Mouse (Mus musculus): ENCODE measurements around the gene Chrd.

Gene Chrd

GRCm38 (mm10) chr16:20732925-20733730 lies at the start of gene Chrd:
Gene Chrd (plus strand): TSS chr16:20733127.
- peak; percentile 64 for DNase-seq (ENCODE audit: low spot score)

DNA sequence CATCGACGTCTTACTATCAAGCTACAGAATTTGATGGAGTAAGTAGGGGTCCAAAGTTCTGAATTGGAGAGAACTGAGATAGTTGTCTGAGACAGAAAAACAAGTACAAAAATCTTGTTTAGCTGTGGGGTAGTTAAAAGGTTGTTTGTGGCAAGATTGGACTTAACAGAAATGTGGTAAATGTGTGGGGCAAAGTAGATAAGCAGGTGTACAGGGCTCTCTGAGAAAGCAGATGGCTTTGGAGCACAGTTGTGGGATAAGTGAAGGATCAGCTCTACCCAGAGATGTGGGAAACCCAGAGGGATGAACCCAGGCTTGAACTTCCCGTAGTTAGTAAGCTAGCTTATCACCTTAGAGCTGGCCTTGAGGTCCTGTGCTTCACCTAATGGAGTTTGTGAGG lies 42.2 kb upstream of the Chrd start:
- no peak for DNase-seq (ENCODE audit: low spot score)

DNA sequence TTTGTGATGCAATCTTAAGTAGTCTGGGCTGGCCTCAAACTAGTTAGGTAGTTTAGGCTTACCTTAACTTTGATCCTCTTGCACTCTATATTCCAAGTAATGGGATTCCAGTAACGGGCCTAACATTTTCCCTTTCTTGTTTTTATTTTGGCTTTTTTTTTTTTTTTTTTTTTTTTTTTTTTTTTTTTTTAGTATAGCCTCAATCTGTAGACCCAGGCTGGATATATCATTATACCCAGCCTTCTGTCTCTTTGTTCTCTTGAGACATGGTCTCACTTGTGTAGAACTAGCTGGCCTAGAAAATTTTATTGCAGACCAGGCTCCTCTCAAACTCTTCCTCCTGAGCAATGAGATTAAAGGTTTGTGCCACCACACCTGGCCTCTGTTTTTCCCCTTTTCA lies 41.3 kb upstream of the Chrd start:
- DNase-seq (ENCODE audit: low spot score): no peak

DNA sequence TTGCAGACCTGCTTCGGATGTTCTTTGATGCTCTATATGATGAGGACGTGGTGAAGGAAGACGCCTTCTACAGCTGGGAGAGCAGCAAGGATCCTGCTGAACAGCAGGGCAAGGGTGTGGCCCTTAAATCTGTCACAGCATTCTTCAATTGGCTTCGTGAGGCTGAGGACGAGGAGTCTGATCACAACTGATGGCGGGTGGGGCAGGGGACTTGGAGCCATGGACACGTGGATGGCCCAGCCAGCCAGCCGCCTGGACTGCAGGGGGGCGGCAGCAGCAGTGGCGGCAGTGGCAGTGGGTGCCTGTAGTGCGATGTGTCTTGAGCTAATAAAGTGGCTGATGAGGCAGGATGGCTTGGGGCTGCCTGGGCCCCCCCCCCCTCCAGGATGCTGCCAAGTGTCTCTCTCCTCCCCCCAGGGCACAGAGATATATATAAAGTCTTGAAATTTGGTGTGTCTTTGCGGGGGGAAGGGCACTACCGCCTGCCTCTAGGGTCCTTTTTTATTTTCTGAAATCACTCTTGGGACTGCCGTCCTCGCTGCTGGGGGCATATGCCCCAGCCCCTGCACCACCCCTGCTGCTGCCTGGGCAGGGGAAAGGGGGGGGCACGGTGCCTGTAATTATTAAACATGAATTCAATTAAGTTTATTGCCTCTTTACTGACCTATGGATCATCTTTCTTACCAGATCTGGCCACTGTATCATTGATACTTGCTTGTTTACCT lies 40.5 kb upstream of the Chrd start:
- no peak for DNase-seq (ENCODE audit: low spot score)

- DNase-seq (ENCODE audit: low spot score): peak; percentile 98
Measured at GRCm38 (mm10) chr16:20693111-20693701, 39.7 kb upstream of the Chrd start, which contains the start of gene Fam131a. Gene Fam131a (plus strand): TSS chr16:20693241.

DNA sequence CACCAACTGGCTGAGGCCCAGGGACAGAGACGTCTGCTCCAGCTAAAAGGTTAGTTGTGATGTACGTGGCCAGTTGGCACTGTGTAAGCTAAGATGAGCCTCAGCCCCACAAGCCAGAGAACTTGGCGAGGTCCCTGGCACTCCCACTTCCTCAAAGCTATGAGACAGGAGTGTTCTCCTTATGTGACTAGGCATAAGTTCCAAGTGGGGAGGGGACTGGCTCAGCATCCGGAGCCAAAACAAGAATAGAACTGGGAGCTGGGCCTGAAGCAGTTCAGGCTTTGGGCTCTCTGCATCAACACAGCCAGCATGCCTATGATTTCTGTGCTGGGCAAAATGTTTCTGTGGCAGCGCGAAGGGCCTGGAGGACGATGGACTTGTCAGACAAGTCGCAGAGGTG lies 38.1 kb upstream of the Chrd start:
- no peak for DNase-seq (ENCODE audit: low spot score)

DNA sequence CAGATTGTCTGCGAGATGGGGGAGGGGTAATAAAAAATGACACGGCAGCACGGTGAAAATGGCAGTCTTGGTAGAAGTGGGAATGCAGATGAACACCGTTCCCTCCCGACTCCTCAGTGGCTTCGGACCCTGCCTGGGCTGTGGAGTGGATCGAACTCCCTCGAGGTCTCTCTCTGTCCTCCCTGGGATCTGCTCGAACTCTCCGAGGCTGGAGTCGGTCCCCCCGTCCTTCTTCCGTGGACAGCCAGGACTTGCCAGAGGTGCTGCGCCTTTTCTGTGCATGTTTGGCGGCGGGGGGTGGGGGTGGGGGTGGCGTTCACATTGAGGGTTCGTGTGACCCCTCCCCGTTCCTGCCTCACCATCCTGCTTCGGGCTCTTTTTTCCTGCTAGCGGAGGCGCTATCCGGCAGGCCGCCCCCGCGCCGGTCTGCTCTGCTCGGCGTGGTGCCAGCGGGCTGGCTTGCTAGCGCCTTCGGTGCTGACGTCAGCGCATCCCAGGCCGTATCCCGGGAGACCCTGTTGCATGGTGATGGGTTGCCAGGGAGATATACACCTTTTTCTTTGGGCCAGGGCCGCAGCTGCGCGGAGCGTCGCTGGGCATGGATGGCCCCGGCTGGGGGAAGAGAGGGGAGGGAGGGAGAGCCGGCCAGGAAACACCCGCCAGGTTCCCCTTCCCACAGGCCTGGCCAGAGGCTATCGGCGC lies 37.2 kb upstream of the Chrd start:
- peak; percentile 87 for DNase-seq (ENCODE audit: low spot score)

DNA sequence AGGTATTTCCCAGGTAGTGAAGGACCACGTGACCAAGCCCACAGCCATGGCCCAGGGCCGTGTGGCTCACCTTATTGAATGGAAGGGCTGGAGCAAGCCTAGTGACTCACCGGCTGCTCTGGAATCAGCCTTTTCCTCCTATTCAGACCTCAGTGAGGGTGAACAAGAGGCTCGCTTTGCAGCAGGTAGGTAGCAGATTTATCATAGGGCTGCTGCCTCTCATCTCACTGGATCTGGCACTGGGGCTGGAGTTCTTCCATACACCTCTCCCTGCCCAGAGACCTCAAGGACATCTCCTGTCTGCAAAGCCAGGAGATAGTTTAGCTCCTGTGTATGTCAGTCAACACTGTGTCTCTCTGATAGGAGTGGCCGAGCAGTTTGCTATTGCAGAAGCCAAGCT lies 33.7 kb upstream of the Chrd start:
- DNase-seq (ENCODE audit: low spot score): no peak

DNA sequence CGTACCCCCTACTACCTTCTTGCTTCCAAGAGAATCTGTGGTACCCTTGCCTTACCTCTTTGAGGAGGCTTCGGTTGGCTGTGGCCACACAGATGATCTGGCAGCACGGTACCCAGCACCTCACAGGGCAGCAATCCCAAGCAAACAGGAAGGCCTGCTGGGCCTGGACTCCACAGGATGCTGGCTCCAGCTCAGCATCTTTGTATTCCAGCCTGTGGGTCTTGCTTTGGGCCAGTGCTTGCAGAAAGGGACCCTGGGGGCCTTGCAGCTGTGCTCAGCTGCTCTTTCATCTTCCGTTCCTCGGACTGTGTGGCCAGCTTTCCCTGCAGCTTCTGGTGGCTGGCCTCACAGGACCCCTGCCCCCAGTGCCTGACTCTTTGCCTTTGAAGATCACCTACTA lies 32.9 kb upstream of the Chrd start:
- no peak for DNase-seq (ENCODE audit: low spot score)

- no peak for DNase-seq (ENCODE audit: low spot score)
Measured at GRCm38 (mm10) chr16:20701316-20701715, 31.6 kb upstream of the Chrd start.

DNA sequence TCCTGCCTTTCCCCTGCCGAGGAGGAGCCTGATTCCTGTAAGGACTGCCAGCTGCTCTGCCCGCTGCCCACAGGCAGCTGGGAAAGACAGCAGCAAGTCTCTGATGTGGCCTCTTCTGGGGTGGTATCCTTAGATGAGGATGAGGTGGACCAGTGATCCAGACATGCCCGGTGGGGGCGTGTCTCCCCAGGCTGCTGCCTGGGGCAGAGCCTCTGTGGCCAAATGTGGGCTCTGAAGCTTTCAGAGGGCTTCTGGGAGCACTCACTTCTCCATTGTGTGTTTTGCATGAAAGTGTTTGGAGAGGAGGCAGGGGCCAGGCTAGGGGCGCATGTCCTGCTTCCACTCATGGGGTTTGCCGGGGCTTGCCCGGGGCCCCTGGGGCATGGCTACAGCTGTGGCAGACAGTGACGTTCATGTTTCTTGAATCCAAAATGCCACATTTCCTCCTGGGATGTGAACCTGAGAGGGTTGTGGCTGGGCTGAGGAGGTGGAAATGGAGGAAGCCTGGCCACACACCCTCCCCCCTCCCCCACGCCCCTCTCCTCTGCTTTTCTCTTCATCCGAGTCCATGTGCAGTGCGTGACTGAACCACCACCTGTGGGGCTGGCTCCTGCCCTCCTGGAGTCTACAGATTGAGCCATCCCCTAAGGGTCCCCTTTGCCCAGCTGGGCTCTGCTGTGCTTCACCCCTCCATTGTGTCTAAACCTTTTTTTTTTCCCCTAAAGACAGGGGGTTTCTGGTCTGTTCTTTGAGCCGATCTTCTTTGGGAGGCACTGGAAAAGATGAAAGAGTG lies 31.0 kb upstream of the Chrd start:
- DNase-seq (ENCODE audit: low spot score): no peak

- peak; percentile 82 for DNase-seq (ENCODE audit: low spot score)
Measured at GRCm38 (mm10) chr16:20702522-20702893, 30.4 kb upstream of the Chrd start.

DNA sequence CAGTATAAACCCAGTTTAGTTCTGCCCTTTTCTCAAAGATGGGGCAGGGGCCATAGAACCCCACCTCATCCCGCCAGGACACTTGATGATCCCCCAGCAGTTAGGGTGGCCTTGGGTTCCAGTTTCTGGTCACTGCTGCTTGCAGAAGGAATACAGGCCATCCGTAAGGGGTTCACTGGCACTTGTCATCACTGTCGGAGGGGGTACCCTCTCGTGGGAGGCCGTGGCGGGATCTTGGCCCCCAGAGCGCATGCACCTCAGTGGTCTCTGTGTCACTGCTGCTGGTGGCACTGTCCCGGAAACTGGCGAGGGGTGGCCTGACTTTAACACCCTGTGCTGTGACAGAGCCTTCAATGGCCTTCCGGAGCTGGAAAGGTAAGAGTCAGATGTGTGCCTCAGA lies 29.9 kb upstream of the Chrd start:
- DNase-seq (ENCODE audit: low spot score): no peak

DNA sequence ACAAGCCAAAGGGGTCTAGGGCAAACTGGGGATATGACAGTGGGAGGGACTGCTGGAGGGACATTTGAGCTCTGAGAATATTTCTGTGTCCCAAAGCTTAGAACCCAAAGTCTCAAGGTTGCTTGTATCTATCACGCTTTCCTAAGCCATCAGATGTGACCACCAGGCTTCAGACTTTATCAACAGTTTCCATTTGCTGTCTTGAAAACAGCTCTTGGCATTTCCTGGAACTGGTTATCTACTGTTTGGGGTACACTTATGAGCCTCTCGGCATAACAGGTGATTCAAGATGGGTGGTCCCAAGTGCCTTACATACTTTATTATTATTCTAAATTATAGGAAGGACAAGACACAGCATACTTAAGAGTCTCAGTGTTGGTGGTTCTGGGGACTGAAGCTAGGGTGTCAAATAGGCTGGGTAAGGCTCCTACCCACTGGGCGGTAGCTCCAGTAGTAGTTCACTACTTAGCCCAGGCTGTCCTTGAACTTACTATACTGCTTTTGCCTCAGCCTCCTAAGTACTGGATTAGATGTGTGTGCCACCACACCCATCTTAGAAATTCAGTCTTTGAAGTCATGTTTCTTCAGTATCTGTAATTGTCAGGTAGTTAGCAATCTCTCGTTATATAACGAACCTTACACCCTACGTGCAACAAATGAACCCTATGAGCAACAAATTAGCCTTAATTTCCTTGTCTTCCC lies 29.1 kb upstream of the Chrd start:
- no peak for DNase-seq (ENCODE audit: low spot score)

DNA sequence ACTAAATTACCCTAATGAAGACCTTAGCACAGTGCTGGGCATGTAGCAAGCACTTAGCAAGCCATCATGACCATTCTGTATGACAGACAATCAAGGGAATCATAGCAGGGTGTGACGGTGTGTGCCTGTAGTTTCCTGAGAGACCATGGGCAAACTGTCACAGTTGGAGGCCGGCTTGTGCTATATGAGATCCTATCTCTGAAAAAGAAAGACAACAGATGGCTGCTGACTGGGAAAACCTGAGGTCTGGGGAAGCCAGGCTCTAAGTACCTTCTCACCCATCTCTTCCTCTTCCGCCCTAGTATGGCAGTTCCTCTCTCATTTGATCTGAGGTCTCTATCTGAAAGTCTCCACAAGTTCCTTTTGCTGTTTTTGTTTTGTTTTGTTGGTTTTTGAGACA lies 27.1 kb upstream of the Chrd start:
- DNase-seq (ENCODE audit: low spot score): no peak

GRCm38 (mm10) chr16:20706407-20707055 lies 26.4 kb upstream of the Chrd start:
- no peak for DNase-seq (ENCODE audit: low spot score)

GRCm38 (mm10) chr16:20708220-20708938 lies 24.5 kb upstream of the Chrd start:
- DNase-seq (ENCODE audit: low spot score): no peak

DNA sequence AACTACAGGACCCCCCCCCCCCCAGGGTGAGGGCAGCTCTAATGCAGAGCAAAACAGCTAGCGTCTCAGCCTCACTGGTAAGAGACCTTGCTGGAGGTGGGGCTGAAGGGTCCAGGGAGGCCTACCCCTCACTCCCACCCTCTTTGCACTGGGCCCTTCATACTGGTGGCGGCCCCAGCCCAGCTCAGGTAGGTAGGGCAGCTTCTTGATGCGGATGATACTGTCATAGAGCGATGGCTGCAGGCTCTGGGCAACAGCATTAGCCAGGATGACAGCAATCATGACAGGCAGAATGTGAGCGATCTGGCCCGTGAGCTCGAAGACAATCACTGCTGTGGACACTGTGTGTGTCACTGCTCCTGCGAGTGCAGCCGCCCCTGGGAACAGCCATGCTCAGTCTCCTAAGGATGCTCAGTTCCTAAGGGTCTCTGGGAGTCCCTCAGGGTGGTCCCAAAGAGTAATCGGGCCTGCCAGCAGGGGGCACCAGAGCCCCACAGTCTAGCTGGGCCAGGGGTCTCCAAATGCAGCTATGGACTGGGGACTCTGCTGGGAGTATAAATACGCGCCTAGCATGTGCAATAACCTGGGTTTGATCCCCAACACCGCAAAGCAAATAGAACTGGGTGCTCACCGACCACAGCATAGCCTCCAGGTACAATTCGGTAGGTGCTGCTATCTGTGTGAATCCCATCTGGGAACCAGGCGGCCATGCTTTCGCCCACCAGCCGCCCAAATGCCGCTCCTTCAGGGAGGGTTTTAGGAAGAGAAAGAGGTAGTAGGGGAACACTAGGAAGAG lies 23.8 kb upstream of the Chrd start:
- DNase-seq (ENCODE audit: low spot score): peak; percentile 77

GRCm38 (mm10) chr16:20710370-20710769 lies 22.6 kb upstream of the Chrd start:
- no peak for DNase-seq (ENCODE audit: low spot score)

All from embryo, embryonic 10 days (tissue).